Mouse (Mus musculus) liver, embryonic 15.5 days (tissue): ENCODE measurements around the gene Prkcd. TPM values are rescaled to one million over a fixed set of nuclear protein-coding genes. Genes with fewer than 3 reads are reported as not detected.

ENCODE experiments used
- ATAC-seq: fragments of 200-750 bp; cut with Nextera tagmentation; 2 replicates; pipeline ENCODE4 v1.8.0; 2017; ENCODE audit warnings: moderate number of reproducible peaks, mild to moderate bottlenecking, moderate library complexity; ENCODE audit not compliant: insufficient read depth
- H3K27ac ChIP-seq: fragments of 300-500 bp; sonication (generic); replicated peaks from 2 replicates; pipeline ENCODE4 v1.5.1; 2015; ENCODE audit warnings: mild to moderate bottlenecking, inconsistent platforms
- H3K27me3 ChIP-seq: fragments of 300-500 bp; sonication (generic); 2 replicates; pipeline ENCODE4 v1.6.1; 2015; ENCODE audit warnings: mild to moderate bottlenecking, inconsistent platforms
- H3K36me3 ChIP-seq: fragments of 300-500 bp; sonication (generic); replicated peaks from 2 replicates; pipeline ENCODE4 v1.6.1; 2015; ENCODE audit warnings: moderate library complexity, mild to moderate bottlenecking, inconsistent platforms
- H3K4me1 ChIP-seq: fragments of 300-500 bp; sonication (generic); replicated peaks from 2 replicates; pipeline ENCODE4 v1.6.1; 2015; ENCODE audit warnings: inconsistent platforms
- H3K4me2 ChIP-seq: fragments of 300-500 bp; sonication (generic); 2 replicates; pipeline ENCODE4 v1.6.1; 2015; ENCODE audit warnings: moderate library complexity, mild to moderate bottlenecking, inconsistent platforms
- H3K4me3 ChIP-seq: fragments of 300-500 bp; sonication (generic); replicated peaks from 2 replicates; pipeline ENCODE4 v1.5.1; 2015; ENCODE audit warnings: mild to moderate bottlenecking, inconsistent platforms
- H3K9ac ChIP-seq: fragments of 300-500 bp; sonication (generic); 2 replicates; pipeline ENCODE4 v1.6.1; 2015; ENCODE audit warnings: moderate library complexity, mild to moderate bottlenecking, inconsistent platforms
- H3K9me3 ChIP-seq: fragments of 300-500 bp; sonication (generic); replicated peaks from 2 replicates; pipeline ENCODE4 v1.6.1; 2016; ENCODE audit warnings: inconsistent platforms
- WGBS: fragments of 180-500 bp; shearing (Covaris S2); methylation state at CpG from one replicate; pipeline ENCODE4 v1.1.7; 2015; ENCODE audit warnings: mixed read lengths; ENCODE audit not compliant: insufficient replicate concordance; 5-methylcytosine and 5-hydroxymethylcytosine counted together
- polyA plus RNA-seq: library from polyadenylated mRNA; unstranded; fragments of >200 nt; fragmentation: Nextera tagmentation; extraction: Ambion mirVana; gene quantifications from 2 replicates; pipeline ENCODE4 v1.2.1, GENCODE M21; 2015

Gene Prkcd
- polyA plus RNA-seq, 1 experiment from 2014 or later: 20.0 TPM

DNA sequence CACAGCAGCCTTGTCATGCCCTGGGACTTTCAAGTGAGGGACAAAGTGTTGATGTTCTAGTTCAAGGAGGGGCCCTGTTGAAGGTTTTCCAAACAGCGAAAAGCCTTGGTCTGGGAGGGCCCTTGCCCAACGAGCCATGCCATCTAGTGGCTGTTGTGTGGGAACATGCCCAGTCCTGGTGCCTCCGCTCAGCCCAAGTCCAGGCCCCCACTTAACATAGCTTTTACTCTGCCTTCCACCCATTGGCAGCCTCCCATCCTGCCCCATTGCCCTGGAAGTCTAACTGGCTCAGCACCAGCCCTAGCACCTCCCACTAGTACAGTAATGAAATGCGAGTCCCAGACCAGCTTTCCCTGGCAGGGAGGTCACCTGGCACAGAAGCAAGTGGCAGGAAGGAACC, 25.0 kb upstream of the Prkcd start:
- H3K27ac ChIP-seq: no peak overlapping the region
- H3K36me3 ChIP-seq: no peaks in the 10 kb centered on the region
- ATAC-seq: no peak
- no peaks in the 10 kb centered on the region for H3K27me3 ChIP-seq
- H3K9me3 ChIP-seq: no peaks in the 10 kb centered on the region
- WGBS: 32% methylated on average over 4 of the region's 4 CpGs
- H3K4me1 ChIP-seq: peaks cover 18% of the 10 kb centered on the region
- no peak overlapping the region for H3K4me3 ChIP-seq
- no peak overlapping the region for H3K4me2 ChIP-seq
- no peak overlapping the region for H3K9ac ChIP-seq

DNA sequence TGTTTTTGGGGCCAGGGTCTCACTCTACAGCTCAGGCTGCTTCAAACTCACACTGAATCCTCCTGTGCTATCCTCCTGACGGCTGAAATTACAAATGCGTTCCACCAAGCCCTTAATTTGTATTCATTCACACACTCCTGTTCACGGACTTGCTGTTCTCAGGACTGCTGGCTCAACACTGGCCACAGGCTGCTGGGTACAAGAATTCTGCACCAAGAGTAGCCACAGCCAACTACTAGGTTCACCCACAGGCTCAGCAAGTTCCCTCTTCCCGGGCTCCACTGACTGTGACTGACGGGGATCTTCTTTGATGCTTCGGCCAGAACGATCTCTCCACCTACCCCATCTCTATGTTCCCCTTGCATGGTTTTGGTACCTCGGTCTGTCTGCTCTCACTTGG, 23.7 kb upstream of the Prkcd start:
- WGBS: 72% methylated on average over 8 of the region's 8 CpGs

DNA sequence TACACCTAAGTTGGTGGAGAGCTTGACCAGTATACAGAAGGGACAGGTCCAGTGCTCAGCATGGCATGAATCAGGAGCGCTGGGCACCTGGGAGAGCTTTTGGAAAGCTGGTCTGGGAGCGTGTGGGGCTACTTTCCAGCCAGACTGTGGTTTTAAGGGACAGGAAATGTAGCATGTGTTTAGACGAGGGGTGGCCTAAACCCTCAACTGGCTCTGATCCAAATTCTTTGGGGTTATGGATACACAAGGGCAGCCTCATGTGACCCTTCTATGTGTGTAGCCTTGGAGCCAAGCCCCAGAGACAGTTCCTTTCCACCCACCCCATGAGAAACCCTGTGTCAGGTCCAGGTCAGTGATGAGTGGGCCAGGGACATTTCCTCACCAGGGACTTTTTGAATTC, 22.5 kb upstream of the Prkcd start:
- Histone ChIP-seq H3K4me2 (no peak overlapping the region), H3K4me3 (no peak overlapping the region), H3K4me1 (peaks cover 3% of the 10 kb centered on the region), H3K27me3 (no peaks in the 10 kb centered on the region), H3K9me3 (no peaks in the 10 kb centered on the region), H3K36me3 (no peaks in the 10 kb centered on the region), H3K27ac (no peak overlapping the region), H3K9ac (no peak overlapping the region)
- 44% methylated on average over 3 of the region's 3 CpGs for WGBS
- no peak for ATAC-seq

More for the DNA sequence above, 23.7 kb upstream of the Prkcd start:
- H3K27me3 ChIP-seq: no peaks in the 10 kb centered on the region
- no peak overlapping the region for H3K9ac ChIP-seq
- no peak overlapping the region for H3K27ac ChIP-seq
- no peak overlapping the region for H3K4me3 ChIP-seq
- H3K4me1 ChIP-seq: peaks cover 10% of the 10 kb centered on the region
- H3K9me3 ChIP-seq: no peaks in the 10 kb centered on the region
- H3K4me2 ChIP-seq: no peak overlapping the region
- ATAC-seq: no peak
- no peaks in the 10 kb centered on the region for H3K36me3 ChIP-seq

DNA sequence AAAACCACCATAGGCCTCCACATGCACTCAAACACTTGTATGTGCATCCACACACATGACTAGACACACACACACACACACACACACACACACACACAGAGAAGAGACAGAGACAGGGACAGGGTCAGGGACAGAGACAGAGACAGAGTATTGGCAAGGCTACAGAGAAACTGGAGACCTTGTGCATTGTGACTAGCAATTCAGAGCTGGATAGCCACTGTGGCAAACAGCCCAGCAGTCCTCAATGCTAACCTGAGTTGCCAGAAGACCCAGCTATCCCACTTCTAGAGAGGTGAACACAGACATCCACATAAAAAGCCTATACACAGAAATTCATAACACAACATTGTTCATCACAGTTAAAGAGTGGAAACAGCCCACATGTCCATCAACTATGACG, 20.5 kb upstream of the Prkcd start:
- no peaks in the 10 kb centered on the region; the same call in 1 of the 2 replicates for H3K4me1 ChIP-seq
- no peaks in the 10 kb centered on the region for H3K27me3 ChIP-seq
- no peaks in the 10 kb centered on the region for H3K36me3 ChIP-seq
- 45% methylated on average over 1 of the region's 1 CpGs for WGBS
- ATAC-seq: no peak
- no peaks in the 10 kb centered on the region for H3K9me3 ChIP-seq
- H3K4me3 ChIP-seq: no peak overlapping the region
- no peak overlapping the region for H3K27ac ChIP-seq
- H3K9ac ChIP-seq: no peak overlapping the region
- no peak overlapping the region for H3K4me2 ChIP-seq

DNA sequence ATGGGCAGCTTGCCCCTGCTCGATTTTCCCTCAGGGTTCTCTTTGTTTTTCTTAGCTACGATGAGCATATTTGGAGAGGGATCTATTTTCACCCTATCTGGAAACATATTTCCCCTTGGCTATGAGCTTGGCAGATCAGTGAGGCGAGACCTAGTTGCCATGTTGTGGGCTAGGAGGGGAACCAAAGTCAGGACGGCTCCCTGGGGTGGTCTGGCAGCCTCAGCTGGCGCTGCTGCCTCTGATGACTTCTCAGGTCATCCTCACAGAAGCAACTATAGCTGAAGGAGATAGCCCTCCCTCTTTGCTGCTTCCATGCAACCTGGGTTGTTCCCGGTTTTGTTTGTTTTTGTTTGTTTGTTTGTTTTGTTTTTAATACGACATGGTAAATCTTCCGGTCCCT, 19.1 kb upstream of the Prkcd start:
- Histone ChIP-seq H3K27ac (no peak overlapping the region), H3K4me2 (no peak overlapping the region), H3K4me1 (peaks cover 5% of the 10 kb centered on the region; the same call in 1 of the 2 replicates), H3K4me3 (no peak overlapping the region), H3K9ac (no peak overlapping the region), H3K9me3 (no peaks in the 10 kb centered on the region), H3K27me3 (no peaks in the 10 kb centered on the region), H3K36me3 (no peaks in the 10 kb centered on the region)
- 64% methylated on average over 8 of the region's 8 CpGs for WGBS
- ATAC-seq: no peak

DNA sequence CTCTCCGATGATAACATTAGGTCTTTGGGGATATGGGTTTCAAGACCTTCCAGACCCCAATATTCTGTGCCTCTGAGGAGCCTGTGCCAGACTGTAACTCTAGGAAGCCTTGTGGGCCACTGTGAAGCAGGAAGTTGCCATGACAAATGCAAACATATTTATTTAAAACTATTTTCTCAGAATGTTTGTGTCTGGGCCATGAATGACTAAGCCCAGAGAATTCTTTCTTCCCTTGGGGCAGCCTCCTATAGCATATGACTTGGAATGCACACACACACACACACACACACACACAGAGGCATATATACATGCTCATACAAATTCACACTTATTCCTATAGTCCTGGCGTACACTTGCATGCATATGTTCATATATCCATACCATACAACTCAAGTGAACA, 18.0 kb upstream of the Prkcd start:
- Histone ChIP-seq H3K4me2 (no peak overlapping the region), H3K27me3 (no peaks in the 10 kb centered on the region), H3K4me3 (no peak overlapping the region), H3K4me1 (peaks cover 5% of the 10 kb centered on the region; the same call in 1 of the 2 replicates), H3K27ac (no peak overlapping the region), H3K36me3 (no peaks in the 10 kb centered on the region), H3K9me3 (no peaks in the 10 kb centered on the region), H3K9ac (no peak overlapping the region)
- WGBS: 58% methylated on average over 2 of the region's 2 CpGs
- ATAC-seq: no peak

DNA sequence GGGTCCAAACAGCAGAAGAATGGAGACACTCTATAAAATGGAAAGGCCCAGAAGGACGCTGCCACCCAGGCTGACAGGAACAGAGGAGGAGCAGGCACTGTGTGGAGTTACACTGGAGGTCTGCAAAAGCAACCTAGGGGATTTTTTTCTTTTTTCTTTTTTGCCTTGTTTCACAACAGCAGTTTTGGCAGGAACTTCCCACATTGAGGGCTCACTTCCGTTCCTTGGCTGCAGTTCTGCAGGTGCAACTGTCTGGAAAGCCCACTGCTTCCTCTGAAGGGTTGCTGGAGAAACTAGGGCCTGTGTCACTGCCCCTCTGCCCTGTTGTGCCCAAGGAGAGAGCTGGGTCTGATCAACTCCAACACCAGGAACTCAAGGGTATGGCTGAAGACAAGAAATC, 15.7 kb upstream of the Prkcd start:
- Histone ChIP-seq H3K36me3 (no peaks in the 10 kb centered on the region), H3K27ac (0 out of 2 replicates have a peak overlapping the region, but pooled peaks have one; percentile 24), H3K27me3 (no peaks in the 10 kb centered on the region), H3K4me1 (peaks cover 5% of the 10 kb centered on the region; the same call in 1 of the 2 replicates), H3K9me3 (no peaks in the 10 kb centered on the region), H3K4me3 (no peak overlapping the region), H3K4me2 (no peak overlapping the region), H3K9ac (no peak overlapping the region)
- WGBS: 16% methylated on average over 2 of the region's 2 CpGs
- no peak for ATAC-seq

DNA sequence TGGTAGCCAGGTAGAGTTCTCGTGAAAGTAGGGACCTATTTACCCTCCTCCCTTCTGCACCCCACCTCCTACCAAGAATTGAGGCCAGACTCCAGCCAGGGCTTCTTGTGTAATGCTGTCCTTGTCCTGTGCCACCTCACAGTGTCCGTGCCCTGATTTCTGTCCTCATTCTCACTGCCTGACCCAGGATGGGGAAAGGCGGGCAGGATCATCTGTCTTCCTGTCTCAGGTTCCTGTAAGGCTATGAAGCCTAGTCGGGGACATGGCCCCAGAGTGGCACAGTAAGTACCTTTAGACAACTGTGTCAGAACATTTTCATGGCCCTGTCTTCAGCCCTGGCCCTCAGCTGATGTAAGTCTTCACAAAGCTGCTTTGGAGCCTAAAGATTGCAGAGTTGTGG, 12.7 kb upstream of the Prkcd start:
- Histone ChIP-seq H3K27ac (no peak overlapping the region), H3K4me1 (peaks cover 5% of the 10 kb centered on the region; the same call in 1 of the 2 replicates), H3K36me3 (no peaks in the 10 kb centered on the region), H3K4me2 (no peak overlapping the region), H3K4me3 (no peak overlapping the region), H3K9me3 (no peaks in the 10 kb centered on the region), H3K27me3 (no peaks in the 10 kb centered on the region), H3K9ac (no peak overlapping the region)
- no peak for ATAC-seq
- WGBS: 54% methylated on average over 4 of the region's 4 CpGs

DNA sequence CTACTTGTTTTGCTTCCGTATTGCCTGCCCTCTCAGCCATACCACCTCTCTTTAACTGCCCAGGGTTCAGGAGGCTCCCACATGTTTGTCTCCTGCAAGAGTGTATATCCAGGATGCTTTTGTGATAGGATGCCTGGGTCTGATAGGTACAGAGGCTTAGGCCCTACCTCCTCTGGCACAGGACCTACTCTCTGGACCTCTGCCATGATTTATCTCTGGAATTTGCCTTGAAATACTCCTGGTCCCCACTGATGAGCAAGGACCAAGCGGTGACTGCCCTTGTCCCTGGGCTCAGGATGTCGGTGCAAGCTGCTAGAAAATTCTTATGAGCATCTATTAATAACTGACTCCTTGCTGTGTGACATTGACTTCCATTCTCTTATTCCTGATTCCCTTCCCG, 12.0 kb upstream of the Prkcd start:
- Histone ChIP-seq H3K27ac (no peak overlapping the region), H3K4me2 (no peak overlapping the region), H3K36me3 (no peaks in the 10 kb centered on the region), H3K4me1 (peaks cover 5% of the 10 kb centered on the region; the same call in 1 of the 2 replicates), H3K27me3 (no peaks in the 10 kb centered on the region), H3K9ac (no peak overlapping the region), H3K4me3 (no peak overlapping the region), H3K9me3 (no peaks in the 10 kb centered on the region)
- ATAC-seq: no peak
- 68% methylated on average over 4 of the region's 4 CpGs for WGBS

DNA sequence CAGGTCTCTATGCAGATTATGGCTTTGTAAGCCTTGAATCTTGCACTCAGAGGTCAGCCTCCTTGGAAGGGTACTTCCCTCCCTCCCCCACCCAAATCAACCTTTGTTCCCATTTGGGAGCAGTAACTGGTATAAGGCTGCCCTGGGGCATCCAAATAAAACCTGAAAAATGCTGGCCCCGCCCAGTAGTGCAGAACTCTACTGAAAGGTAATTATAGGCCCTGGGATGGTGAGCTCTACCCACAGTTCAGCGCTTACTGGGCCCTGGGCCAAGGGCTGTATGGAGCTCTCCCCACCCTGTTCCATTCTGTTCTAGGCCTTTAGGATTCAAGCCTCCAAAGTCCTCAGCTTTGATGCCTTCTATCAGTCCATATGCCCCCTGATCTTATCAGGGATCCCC, 11.1 kb upstream of the Prkcd start:
- H3K4me2 ChIP-seq: no peak overlapping the region
- no peaks in the 10 kb centered on the region for H3K27me3 ChIP-seq
- no peaks in the 10 kb centered on the region for H3K9me3 ChIP-seq
- H3K4me3 ChIP-seq: no peak overlapping the region
- 0 out of 2 replicates have a peak, but pooled peaks cover 5% of the 10 kb centered on the region for H3K4me1 ChIP-seq
- no peaks in the 10 kb centered on the region for H3K36me3 ChIP-seq
- H3K9ac ChIP-seq: no peak overlapping the region
- no peak overlapping the region for H3K27ac ChIP-seq
- WGBS: 53% methylated on average over 2 of the region's 2 CpGs
- no peak for ATAC-seq

DNA sequence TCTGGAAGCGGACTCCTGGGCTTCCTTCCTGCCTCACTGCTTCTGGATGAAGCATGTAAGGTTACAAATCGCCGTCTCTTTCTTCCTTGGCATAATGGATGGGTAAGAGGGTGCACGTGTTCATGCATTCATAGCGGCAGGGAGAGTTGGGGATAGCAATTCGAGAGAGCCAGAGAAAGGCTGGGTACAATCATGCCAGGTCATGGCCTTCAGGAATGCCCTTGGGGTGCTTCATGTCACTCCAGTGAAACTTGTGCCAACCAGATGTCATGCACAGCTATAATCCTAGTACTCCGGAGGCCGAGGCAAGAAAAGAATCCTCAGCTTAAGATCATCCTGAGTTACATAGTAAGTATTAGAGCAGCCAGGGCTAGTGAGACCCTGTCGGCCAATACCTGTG, 10.5 kb upstream of the Prkcd start:
- Histone ChIP-seq H3K9ac (no peak overlapping the region), H3K27ac (no peak overlapping the region), H3K36me3 (no peaks in the 10 kb centered on the region), H3K4me3 (no peak overlapping the region), H3K4me1 (0 out of 2 replicates have a peak, but pooled peaks cover 7% of the 10 kb centered on the region), H3K4me2 (no peak overlapping the region), H3K9me3 (no peaks in the 10 kb centered on the region), H3K27me3 (no peaks in the 10 kb centered on the region)
- 71% methylated on average over 9 of the region's 9 CpGs for WGBS
- no peak for ATAC-seq

DNA sequence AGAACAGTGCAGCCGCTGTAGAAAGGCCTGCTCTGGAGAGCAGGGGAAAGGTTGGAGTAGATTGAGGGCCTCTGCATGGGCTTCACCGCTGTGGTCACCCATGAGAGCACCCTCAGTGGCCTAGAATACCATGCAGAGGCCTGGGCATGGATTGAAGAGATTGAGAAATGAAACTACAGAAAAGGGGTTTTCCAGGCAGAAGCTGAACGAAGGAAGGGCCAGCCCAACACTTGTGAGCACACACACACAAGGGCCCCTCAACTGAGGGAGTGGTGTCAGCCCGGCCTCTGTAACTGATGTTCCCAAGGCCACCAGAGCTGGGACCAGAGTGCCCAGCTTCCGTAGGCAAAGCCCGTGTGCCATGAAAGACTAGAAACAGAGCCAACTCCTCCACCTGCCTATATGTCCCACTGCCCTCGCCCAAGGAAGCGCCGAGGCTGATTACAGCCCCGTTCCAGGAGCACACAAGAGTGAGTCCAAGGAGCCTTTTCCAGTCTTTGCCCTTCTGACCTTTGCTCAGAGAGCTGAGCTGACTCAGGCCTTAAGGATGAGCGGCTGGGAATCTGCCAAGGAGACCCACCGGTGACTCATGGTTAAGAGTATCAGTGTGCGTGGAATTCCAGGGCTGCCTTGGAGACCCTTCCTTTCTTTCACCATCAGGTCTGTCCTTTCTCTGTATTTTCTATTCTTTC, 9.4 kb upstream of the Prkcd start:
- 71% methylated on average over 13 of the region's 13 CpGs for WGBS
- no peak overlapping the region for H3K4me3 ChIP-seq
- no peaks in the 10 kb centered on the region for H3K9me3 ChIP-seq
- no peaks in the 10 kb centered on the region for H3K27me3 ChIP-seq
- no peak for ATAC-seq
- H3K4me1 ChIP-seq: 0 out of 2 replicates have a peak, but pooled peaks cover 8% of the 10 kb centered on the region
- H3K36me3 ChIP-seq: no peaks in the 10 kb centered on the region
- no peak overlapping the region for H3K4me2 ChIP-seq
- no peak overlapping the region for H3K27ac ChIP-seq
- H3K9ac ChIP-seq: no peak overlapping the region
